Mouse (Mus musculus) hindbrain, postnatal 0 days (tissue): ENCODE results near the gene Kat6b. TPM values are rescaled to one million over a fixed set of nuclear protein-coding genes. Genes with fewer than 3 reads are reported as not detected.

Experiments
- ATAC-seq: fragments of 200-750 bp; cut with Nextera tagmentation; 2 replicates; pipeline ENCODE4 v1.8.0; 2017; ENCODE audit warnings: mild to moderate bottlenecking, moderate TSS enrichment, moderate library complexity
- DNase-seq: peaks from one replicate; pipeline ENCODE4 v3.0.0-alpha.2; 2015; ENCODE audit warnings: low spot score
- H3K27ac ChIP-seq: fragments of 300-500 bp; sonication (generic); 2 replicates; pipeline ENCODE4 v1.5.1; 2014; ENCODE audit warnings: mild to moderate bottlenecking
- H3K27me3 ChIP-seq: fragments of 300-500 bp; sonication (generic); 2 replicates; pipeline ENCODE4 v1.6.1; 2014; ENCODE audit warnings: low read length, mixed read lengths; ENCODE audit not compliant: insufficient read depth
- H3K36me3 ChIP-seq: fragments of 300-500 bp; sonication (generic); 2 replicates; pipeline ENCODE4 v1.6.1; 2014; ENCODE audit warnings: low read length, mixed read lengths; ENCODE audit not compliant: insufficient read depth
- H3K4me1 ChIP-seq: fragments of 300-500 bp; sonication (generic); 2 replicates; pipeline ENCODE4 v1.6.1; 2014; ENCODE audit warnings: antibody characterized with exemption, low read length, mixed read lengths; ENCODE audit not compliant: insufficient read depth
- H3K4me2 ChIP-seq: fragments of 300-500 bp; sonication (generic); 2 replicates; pipeline ENCODE4 v1.6.1; 2014; ENCODE audit warnings: low read depth, mild to moderate bottlenecking, low read length, moderate library complexity, mixed read lengths
- H3K4me3 ChIP-seq: fragments of 300-500 bp; sonication (generic); 2 replicates; pipeline ENCODE4 v1.5.1; 2014; ENCODE audit warnings: low read length
- H3K9ac ChIP-seq: fragments of 300-500 bp; sonication (generic); replicated peaks from 2 replicates; pipeline ENCODE4 v1.6.1; 2014; ENCODE audit warnings: mild to moderate bottlenecking, low read length, moderate library complexity, mixed read lengths
- H3K9me3 ChIP-seq: fragments of 300-500 bp; sonication (generic); 2 replicates; pipeline ENCODE4 v1.6.1; 2016; ENCODE audit warnings: low read length, mixed read lengths
- CTCF ChIP-seq: IDR thresholded peaks from 2 replicates; pipeline ENCODE4 v1.5.1; 2016; ENCODE audit warnings: antibody characterized with exemption, control low read depth, low read depth
- WGBS: fragments of 180-500 bp; shearing (Covaris S2); extraction: QIAGEN DNeasy Blood & Tissue Kit; methylation state at CpG from one replicate; pipeline ENCODE4 v1.1.7; 2014; 5-methylcytosine and 5-hydroxymethylcytosine counted together
- polyA plus RNA-seq: library from polyadenylated mRNA; unstranded; fragments of >200 nt; fragmentation: Nextera tagmentation; extraction: Ambion mirVana; gene quantifications from 2 replicates; pipeline ENCODE4 v1.2.1, GENCODE M21; 2015
- total RNA-seq: library from RNA; depleted of rRNA; stranded (reverse); fragments of >200 nt; gene quantifications from 2 replicates; pipeline ENCODE4 v1.2.3, GENCODE M21; 2014; rRNA removed

The Kat6b gene
- total RNA-seq (20.8 and 33.0 TPM in 2 replicates), polyA plus RNA-seq (13.7 and 15.2 TPM in 2 replicates)

GRCm38 (mm10) chr14:21481231-21481630 is at the start of gene Kat6b:
Gene Kat6b, plus strand, starts transcription at chr14:21481434.
- Histone ChIP-seq H3K36me3 (no peaks in the 10 kb centered on the region), H3K4me1 (no peaks in the 10 kb centered on the region), H3K9me3 (no peaks in the 10 kb centered on the region), H3K4me3 (no peak within 1 kb of the TSS), H3K27me3 (no peaks in the 10 kb centered on the region), H3K27ac (no peak within 1 kb of the TSS), H3K4me2 (no peak within 1 kb of the TSS), H3K9ac (no peak within 1 kb of the TSS)
- no peak for TF ChIP-seq CTCF
- DNase-seq (no peak), ATAC-seq (no peak)
- WGBS, result 92% methylated on average over 7 of the region's 7 CpGs

GRCm38 (mm10) chr14:21433415-21433814 is 47.8 kb upstream of the Kat6b start:
- DNase-seq, result no peak
- no peak for ATAC-seq
- Histone ChIP-seq H3K4me2 (no peak overlapping the region), H3K9ac (no peak overlapping the region), H3K4me1 (no peaks in the 10 kb centered on the region), H3K4me3 (no peak overlapping the region), H3K27ac (no peak overlapping the region), H3K36me3 (no peaks in the 10 kb centered on the region), H3K9me3 (no peaks in the 10 kb centered on the region), H3K27me3 (no peaks in the 10 kb centered on the region)
- no peak for TF ChIP-seq CTCF
- WGBS, result 85% methylated on average over 4 of the region's 4 CpGs

- DNase-seq (no peak), ATAC-seq (no peak)
- no peak overlapping the region for H3K4me3 ChIP-seq
- no peaks in the 10 kb centered on the region for H3K4me1 ChIP-seq
- no peak for TF ChIP-seq CTCF
- H3K36me3 ChIP-seq, result no peaks in the 10 kb centered on the region
- no peak overlapping the region for H3K9ac ChIP-seq
- H3K27ac ChIP-seq, result no peak overlapping the region
- H3K9me3 ChIP-seq, result no peaks in the 10 kb centered on the region
- WGBS, result 83% methylated on average over 5 of the region's 5 CpGs
- H3K4me2 ChIP-seq, result no peak overlapping the region
- H3K27me3 ChIP-seq, result no peaks in the 10 kb centered on the region
Observed at GRCm38 (mm10) chr14:21433995-21434394, 47.2 kb upstream of the Kat6b start.

GRCm38 (mm10) chr14:21434686-21435085 is 46.5 kb upstream of the Kat6b start:
- no peak for ATAC-seq
- Histone ChIP-seq H3K27me3 (no peaks in the 10 kb centered on the region), H3K4me3 (no peak overlapping the region), H3K9me3 (no peaks in the 10 kb centered on the region), H3K36me3 (no peaks in the 10 kb centered on the region), H3K4me2 (no peak overlapping the region), H3K4me1 (no peaks in the 10 kb centered on the region), H3K9ac (no peak overlapping the region), H3K27ac (no peak overlapping the region)
- no peak for TF ChIP-seq CTCF
- 58% methylated on average over 9 of the region's 9 CpGs for WGBS
- no peak for DNase-seq

GRCm38 (mm10) chr14:21439785-21440184 is 41.4 kb upstream of the Kat6b start:
- WGBS, result 44% methylated on average over 4 of the region's 4 CpGs
- ATAC-seq (no peak), DNase-seq (no peak)
- Histone ChIP-seq H3K4me2 (no peak overlapping the region), H3K4me3 (no peak overlapping the region), H3K9ac (no peak overlapping the region), H3K9me3 (no peaks in the 10 kb centered on the region), H3K27ac (no peak overlapping the region), H3K36me3 (no peaks in the 10 kb centered on the region), H3K27me3 (no peaks in the 10 kb centered on the region), H3K4me1 (no peaks in the 10 kb centered on the region)
- TF ChIP-seq CTCF, result no peak

GRCm38 (mm10) chr14:21440526-21440925 is 40.7 kb upstream of the Kat6b start:
- H3K4me2 ChIP-seq, result no peak overlapping the region
- ATAC-seq (no peak), DNase-seq (no peak)
- no peaks in the 10 kb centered on the region for H3K4me1 ChIP-seq
- H3K4me3 ChIP-seq, result no peak overlapping the region
- 88% methylated on average over 2 of the region's 2 CpGs for WGBS
- H3K9me3 ChIP-seq, result no peaks in the 10 kb centered on the region
- no peaks in the 10 kb centered on the region for H3K27me3 ChIP-seq
- TF ChIP-seq CTCF, result no peak
- no peaks in the 10 kb centered on the region for H3K36me3 ChIP-seq
- no peak overlapping the region for H3K27ac ChIP-seq
- H3K9ac ChIP-seq, result no peak overlapping the region

GRCm38 (mm10) chr14:21441772-21442533 is 39.3 kb upstream of the Kat6b start:
- no peak for ATAC-seq
- H3K27ac ChIP-seq, result no peak overlapping the region
- H3K4me2 ChIP-seq, result no peak overlapping the region
- H3K27me3 ChIP-seq, result no peaks in the 10 kb centered on the region
- H3K36me3 ChIP-seq, result no peaks in the 10 kb centered on the region
- H3K4me3 ChIP-seq, result no peak overlapping the region
- no peak overlapping the region for H3K9ac ChIP-seq
- H3K9me3 ChIP-seq, result no peaks in the 10 kb centered on the region
- 77% methylated on average over 10 of the region's 10 CpGs for WGBS
- no peaks in the 10 kb centered on the region for H3K4me1 ChIP-seq
- no peak for DNase-seq
- no peak for TF ChIP-seq CTCF
